Mouse (Mus musculus) kidney, postnatal 10 days (tissue): ENCODE data around the gene Gm5926.
"Not testable (repeated sequence)": the region's sequence is repeated elsewhere in the genome, so short reads cannot be mapped to it uniquely, and the experiment has no call there.

Source experiments
- DNase-seq: peaks from one replicate; pipeline ENCODE4 v3.0.0; 2021; ENCODE audit warnings: mixed read lengths

Gene Gm5926

GRCm38 (mm10) chrX:32650416-32650815 lies at the start of gene Gm5926:
Gm5926 (plus strand) TSS chrX:32650716.
- DNase-seq, result not testable (repeated sequence)

GRCm38 (mm10) chrX:32601008-32601407 lies 49.5 kb upstream of the Gm5926 start:
- DNase-seq, result not testable (repeated sequence)

- DNase-seq, result not testable (repeated sequence)
Observed at GRCm38 (mm10) chrX:32601425-32601824, 49.1 kb upstream of the Gm5926 start.
